Mouse (Mus musculus): ENCODE data around the gene Ndufs1. TPM values are rescaled to one million over a fixed set of nuclear protein-coding genes. Genes with fewer than 3 reads are reported as not detected.

Ndufs1 gene
- polyA plus RNA-seq, 1 experiment from 2014 or later, result 132 TPM

DNA sequence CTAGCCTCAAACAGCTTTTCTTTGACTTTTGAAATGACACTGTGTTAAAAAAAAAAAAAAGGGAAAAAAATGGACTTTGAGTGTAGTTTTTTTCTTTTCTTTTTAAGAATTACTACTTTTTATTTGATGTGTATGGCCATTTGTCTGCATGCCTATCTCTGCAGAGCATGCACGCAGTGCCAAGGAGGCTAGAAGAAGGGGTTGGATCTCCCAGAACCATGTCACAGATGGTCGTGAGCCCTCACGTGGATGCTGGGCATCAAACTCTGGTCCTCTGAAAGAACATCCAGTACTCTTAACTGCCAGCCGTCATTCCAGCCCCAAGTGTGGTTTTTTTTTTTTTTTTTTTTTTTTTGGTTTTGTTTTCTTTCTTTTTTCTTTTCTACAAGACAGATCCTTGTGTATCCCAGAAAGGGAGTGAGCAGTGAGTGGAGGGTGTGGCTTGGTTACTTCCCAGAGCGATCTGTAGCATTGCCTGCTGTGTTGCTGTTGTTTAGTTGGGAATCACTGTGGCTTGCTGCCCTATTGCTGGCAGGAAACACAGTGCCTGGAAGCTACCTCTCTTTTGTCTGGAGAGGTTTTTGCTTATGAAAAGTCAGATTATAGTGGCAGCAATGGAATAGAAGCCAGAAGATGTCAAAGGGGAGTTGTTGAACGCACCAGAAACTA lies 33.4 kb upstream of the Ndufs1 start:
- H3K27me3 ChIP-seq (ENCODE audit: insufficient read depth, low read length), result no peaks in the 10 kb centered on the region
- no peak for TF ChIP-seq CTCF (IDR thresholded peaks at IDR 0.05; ENCODE audit: low read depth)
- no peaks in the 10 kb centered on the region for H3K36me3 ChIP-seq (ENCODE audit: insufficient read depth)
- no peak overlapping the region for H3K4me3 ChIP-seq (ENCODE audit: low read depth, low read length)
- no peak overlapping the region for H3K27ac ChIP-seq (ENCODE audit: low read depth)
- no peak overlapping the region for H3K4me2 ChIP-seq
- H3K9me3 ChIP-seq (ENCODE audit: low read depth, low read length), result no peaks in the 10 kb centered on the region
- WGBS, result 30% methylated on average over 6 of the region's 6 CpGs
- DNase-seq (no peak), ATAC-seq (ENCODE audit: insufficient read depth) (no peak)
- H3K4me1 ChIP-seq (ENCODE audit: insufficient read depth), result no peaks in the 10 kb centered on the region
- no peak overlapping the region for H3K9ac ChIP-seq

DNA sequence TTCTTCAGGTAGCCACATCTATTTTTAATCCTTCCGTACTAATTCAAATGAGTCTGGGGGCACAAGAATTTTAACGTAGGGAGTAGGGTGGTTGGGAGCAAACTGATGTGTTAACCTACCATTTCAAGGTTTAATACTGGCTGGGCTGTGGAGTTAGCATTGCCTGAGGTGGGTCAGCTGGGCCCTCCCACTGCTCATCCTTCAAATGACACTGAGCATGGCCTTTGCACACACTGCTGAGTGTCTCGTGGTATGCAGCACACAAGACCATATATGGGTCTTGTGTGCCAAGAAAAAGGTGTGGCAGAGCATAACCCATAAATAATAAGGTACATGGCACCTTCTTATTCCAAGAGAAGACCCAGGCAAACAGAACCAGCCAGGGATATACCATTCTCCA lies 31.0 kb upstream of the Ndufs1 start:
- WGBS, result 66% methylated on average over 3 of the region's 3 CpGs
- Histone ChIP-seq H3K27me3 (ENCODE audit: insufficient read depth, low read length) (no peaks in the 10 kb centered on the region), H3K27ac (ENCODE audit: low read depth) (no peak overlapping the region), H3K9me3 (ENCODE audit: low read depth, low read length) (no peaks in the 10 kb centered on the region), H3K4me1 (ENCODE audit: insufficient read depth) (no peaks in the 10 kb centered on the region), H3K4me2 (no peak overlapping the region), H3K36me3 (ENCODE audit: insufficient read depth) (no peaks in the 10 kb centered on the region), H3K4me3 (ENCODE audit: low read depth, low read length) (no peak overlapping the region), H3K9ac (no peak overlapping the region)
- no peak for DNase-seq
- ATAC-seq (ENCODE audit: insufficient read depth), result no peak
- no peak for TF ChIP-seq CTCF (IDR thresholded peaks at IDR 0.05; ENCODE audit: low read depth)

DNA sequence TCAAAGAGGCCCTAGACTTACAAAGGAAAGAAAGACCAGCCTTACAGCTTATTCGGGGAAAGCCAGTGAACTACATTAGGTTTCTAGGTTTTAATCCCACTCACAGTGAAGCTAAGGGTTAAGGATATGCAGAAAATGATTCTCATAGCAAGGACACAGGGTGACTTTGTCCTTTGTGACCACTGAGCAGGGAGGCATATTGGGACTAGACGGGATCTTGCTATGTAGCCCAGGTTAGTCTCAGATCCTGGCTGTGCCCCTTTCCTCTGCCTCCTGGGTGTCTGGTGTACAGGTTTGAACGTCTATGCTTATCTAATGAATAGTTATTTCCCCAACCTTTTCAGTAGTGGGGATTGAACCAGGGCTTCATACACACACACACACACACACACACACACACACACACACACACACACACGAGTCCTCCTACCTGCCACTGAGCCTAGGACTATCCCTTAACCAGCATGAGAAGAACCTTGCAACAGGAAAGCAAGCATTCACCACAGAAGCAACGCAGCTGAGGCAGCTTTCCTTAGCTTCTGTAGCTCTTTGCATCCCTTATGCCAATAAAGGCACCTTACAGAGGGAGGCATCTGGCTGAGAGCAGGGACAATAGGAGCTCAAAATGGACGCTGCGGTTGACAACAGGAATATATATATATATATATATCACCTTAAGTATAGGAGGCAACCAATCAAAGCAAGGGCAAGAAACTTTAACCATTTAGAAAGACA lies 28.2 kb upstream of the Ndufs1 start:
- 37% methylated on average over 7 of the region's 7 CpGs for WGBS
- H3K27ac ChIP-seq (ENCODE audit: low read depth), result no peak overlapping the region
- peaks cover 5% of the 10 kb centered on the region; the same call in 1 of the 2 replicates for H3K9me3 ChIP-seq (ENCODE audit: low read depth, low read length)
- no peaks in the 10 kb centered on the region for H3K4me1 ChIP-seq (ENCODE audit: insufficient read depth)
- no peaks in the 10 kb centered on the region for H3K36me3 ChIP-seq (ENCODE audit: insufficient read depth)
- H3K9ac ChIP-seq, result no peak overlapping the region
- no peak for ATAC-seq (ENCODE audit: insufficient read depth)
- DNase-seq, result no peak
- no peak overlapping the region for H3K4me3 ChIP-seq (ENCODE audit: low read depth, low read length)
- no peak for TF ChIP-seq CTCF (IDR thresholded peaks at IDR 0.05; ENCODE audit: low read depth)
- H3K4me2 ChIP-seq, result no peak overlapping the region
- H3K27me3 ChIP-seq (ENCODE audit: insufficient read depth, low read length), result no peaks in the 10 kb centered on the region

DNA sequence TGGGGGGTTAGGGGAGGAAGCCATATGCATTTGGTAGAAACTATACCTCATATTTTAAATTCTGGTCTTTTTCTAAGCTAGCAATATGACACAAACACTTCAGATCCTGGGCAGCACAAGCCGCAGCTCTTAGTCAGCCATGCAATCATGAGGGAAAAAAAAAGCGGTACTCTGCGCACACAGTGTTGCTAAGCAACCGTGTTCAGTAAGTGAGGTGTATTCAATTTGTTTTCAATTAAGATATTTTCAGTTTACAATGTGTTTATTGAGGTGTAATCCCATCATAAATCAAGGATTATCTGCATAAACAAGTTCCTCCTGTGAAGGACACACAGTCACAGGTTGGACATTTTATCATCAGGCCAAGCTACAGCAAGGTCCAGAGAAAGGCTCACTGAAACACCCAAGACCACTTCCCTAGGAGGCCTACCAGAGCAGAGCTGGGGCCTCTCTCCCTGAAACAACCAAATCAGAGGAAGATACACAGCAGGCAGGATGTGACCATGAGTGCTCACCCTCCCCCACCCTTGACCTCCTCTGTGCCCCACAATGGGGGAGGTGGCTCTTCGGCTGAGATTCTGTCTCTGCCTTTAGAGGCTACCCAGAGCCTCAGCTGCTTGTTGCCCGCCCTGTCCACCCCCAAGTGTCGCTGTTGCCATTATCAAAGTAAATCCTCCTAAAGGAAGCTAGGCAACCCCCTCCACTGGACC lies 27.5 kb upstream of the Ndufs1 start:
- Histone ChIP-seq H3K9me3 (ENCODE audit: low read depth, low read length) (peaks cover 6% of the 10 kb centered on the region; the same call in 1 of the 2 replicates), H3K36me3 (ENCODE audit: insufficient read depth) (no peaks in the 10 kb centered on the region), H3K4me2 (no peak overlapping the region), H3K4me1 (ENCODE audit: insufficient read depth) (no peaks in the 10 kb centered on the region), H3K9ac (no peak overlapping the region), H3K27me3 (ENCODE audit: insufficient read depth, low read length) (no peaks in the 10 kb centered on the region), H3K4me3 (ENCODE audit: low read depth, low read length) (no peak overlapping the region), H3K27ac (ENCODE audit: low read depth) (no peak overlapping the region)
- DNase-seq, result peak; percentile 41
- 11% methylated on average over 7 of the region's 7 CpGs for WGBS
- peak; percentile 38 for TF ChIP-seq CTCF (IDR thresholded peaks at IDR 0.05; ENCODE audit: low read depth)
- peak; percentile 80 for ATAC-seq (ENCODE audit: insufficient read depth)

DNA sequence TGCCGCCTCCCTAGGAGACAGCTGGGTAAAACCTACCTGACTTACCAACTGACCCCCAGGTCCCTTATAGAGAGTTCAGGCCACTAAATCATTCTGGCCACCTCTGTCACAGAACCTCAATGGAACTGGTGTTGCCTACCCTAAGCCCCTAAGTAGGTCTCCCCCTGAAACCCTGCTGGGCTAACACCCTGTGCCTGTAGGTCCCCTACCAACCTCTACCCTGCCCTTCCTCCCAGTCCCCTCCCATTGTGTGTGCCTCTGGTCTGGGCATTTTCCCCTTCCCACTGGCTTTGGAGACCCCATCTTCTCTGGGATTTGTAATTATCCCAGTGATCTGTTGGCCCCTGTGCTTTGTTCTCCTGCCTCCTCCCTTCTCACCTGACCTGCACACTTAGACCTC lies 26.8 kb upstream of the Ndufs1 start:
- H3K4me3 ChIP-seq (ENCODE audit: low read depth, low read length), result no peak overlapping the region
- 83% methylated on average over 1 of the region's 1 CpGs for WGBS
- ATAC-seq (ENCODE audit: insufficient read depth), result no peak
- no peak for TF ChIP-seq CTCF (IDR thresholded peaks at IDR 0.05; ENCODE audit: low read depth)
- H3K4me2 ChIP-seq, result no peak overlapping the region
- H3K4me1 ChIP-seq (ENCODE audit: insufficient read depth), result no peaks in the 10 kb centered on the region
- H3K27ac ChIP-seq (ENCODE audit: low read depth), result no peak overlapping the region
- H3K36me3 ChIP-seq (ENCODE audit: insufficient read depth), result no peaks in the 10 kb centered on the region
- DNase-seq, result no peak
- peaks cover 6% of the 10 kb centered on the region; the same call in 1 of the 2 replicates for H3K9me3 ChIP-seq (ENCODE audit: low read depth, low read length)
- no peak overlapping the region for H3K9ac ChIP-seq
- H3K27me3 ChIP-seq (ENCODE audit: insufficient read depth, low read length), result no peaks in the 10 kb centered on the region

DNA sequence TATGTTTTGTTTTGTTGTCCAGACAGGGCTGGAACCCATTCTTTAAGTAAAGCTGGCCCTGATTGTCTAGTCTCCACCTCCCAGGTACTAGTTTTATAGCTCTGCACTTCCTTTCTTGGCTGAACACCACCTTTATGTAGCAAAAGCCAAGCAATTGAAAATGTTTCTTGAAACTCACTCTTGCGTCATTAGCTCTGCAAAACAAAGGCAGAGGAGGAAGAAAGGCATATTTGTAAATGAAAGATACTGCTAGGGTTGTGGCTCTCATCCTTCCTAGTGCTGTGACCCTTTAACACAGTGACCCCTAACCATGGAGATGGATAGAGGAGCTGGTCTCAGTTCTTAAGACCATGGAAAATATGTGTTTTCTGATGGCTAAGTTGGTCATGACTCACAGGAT lies 25.0 kb upstream of the Ndufs1 start:
- H3K36me3 ChIP-seq (ENCODE audit: insufficient read depth), result no peaks in the 10 kb centered on the region
- H3K4me1 ChIP-seq (ENCODE audit: insufficient read depth), result no peaks in the 10 kb centered on the region
- H3K9me3 ChIP-seq (ENCODE audit: low read depth, low read length), result peaks cover 6% of the 10 kb centered on the region; the same call in 1 of the 2 replicates
- H3K4me2 ChIP-seq, result no peak overlapping the region
- H3K27me3 ChIP-seq (ENCODE audit: insufficient read depth, low read length), result no peaks in the 10 kb centered on the region
- DNase-seq (no peak), ATAC-seq (ENCODE audit: insufficient read depth) (no peak)
- H3K4me3 ChIP-seq (ENCODE audit: low read depth, low read length), result no peak overlapping the region
- 69% methylated on average over 1 of the region's 1 CpGs for WGBS
- TF ChIP-seq CTCF (IDR thresholded peaks at IDR 0.05; ENCODE audit: low read depth), result no peak
- H3K9ac ChIP-seq, result no peak overlapping the region
- H3K27ac ChIP-seq (ENCODE audit: low read depth), result no peak overlapping the region

DNA sequence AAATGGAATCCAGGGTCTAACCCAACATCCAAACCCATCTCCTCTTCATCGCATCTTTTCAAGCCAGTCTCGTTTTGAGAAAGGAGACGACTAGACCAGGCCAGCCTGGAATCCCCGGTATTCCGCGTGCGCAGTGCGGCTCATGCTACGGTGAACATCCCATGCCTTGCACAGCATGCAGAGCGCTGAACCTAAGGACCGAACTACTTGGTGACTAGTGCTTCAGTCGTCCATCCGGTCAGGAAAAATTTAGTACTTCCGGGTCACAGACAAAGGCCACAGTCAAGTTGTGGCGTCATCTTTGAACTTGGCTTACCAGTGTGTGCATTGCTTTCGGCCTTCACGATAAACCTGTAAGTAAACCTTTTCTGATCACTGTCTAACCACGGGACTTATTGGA lies 23.7 kb upstream of the Ndufs1 start:
- peaks cover 6% of the 10 kb centered on the region; the same call in 1 of the 2 replicates for H3K9me3 ChIP-seq (ENCODE audit: low read depth, low read length)
- no peaks in the 10 kb centered on the region for H3K36me3 ChIP-seq (ENCODE audit: insufficient read depth)
- H3K27me3 ChIP-seq (ENCODE audit: insufficient read depth, low read length), result no peaks in the 10 kb centered on the region
- no peak overlapping the region for H3K4me3 ChIP-seq (ENCODE audit: low read depth, low read length)
- ATAC-seq (ENCODE audit: insufficient read depth) (no peak), DNase-seq (no peak)
- no peaks in the 10 kb centered on the region for H3K4me1 ChIP-seq (ENCODE audit: insufficient read depth)
- 91% methylated on average over 18 of the region's 18 CpGs for WGBS
- no peak overlapping the region for H3K9ac ChIP-seq
- no peak overlapping the region for H3K27ac ChIP-seq (ENCODE audit: low read depth)
- no peak for TF ChIP-seq CTCF (IDR thresholded peaks at IDR 0.05; ENCODE audit: low read depth)
- H3K4me2 ChIP-seq, result no peak overlapping the region
